Mouse (Mus musculus): ENCODE results near the gene Bag6. TPM values are rescaled to one million over a fixed set of nuclear protein-coding genes. Genes with fewer than 3 reads are reported as not detected.

Bag6 gene
- polyA plus RNA-seq, 1 experiment from 2014 or later = 56.1 TPM

GRCm38 (mm10) chr17:35172445-35173234 is 37.7 kb downstream of the Bag6 start:
- H3K4me2 ChIP-seq = no peak overlapping the region
- H3K4me3 ChIP-seq = no peak overlapping the region
- no peaks in the 10 kb centered on the region for H3K9me3 ChIP-seq (replicated peaks)
- no peak overlapping the region for H3K9ac ChIP-seq
- no peak overlapping the region for H3K27ac ChIP-seq (ENCODE audit: poor library complexity, severe bottlenecking)
- no peaks in the 10 kb centered on the region for H3K36me3 ChIP-seq
- H3K4me1 ChIP-seq (replicated peaks) = 0 out of 2 replicates have a peak, but pooled peaks cover 9% of the 10 kb centered on the region
- H3K27me3 ChIP-seq (replicated peaks) = 0 out of 2 replicates have a peak, but pooled peaks cover 4% of the 10 kb centered on the region
- no peak for ATAC-seq (ENCODE audit: insufficient number of reproducible peaks, low FRiP score)
- 57% methylated on average over 11 of the region's 11 CpGs for WGBS

DNA sequence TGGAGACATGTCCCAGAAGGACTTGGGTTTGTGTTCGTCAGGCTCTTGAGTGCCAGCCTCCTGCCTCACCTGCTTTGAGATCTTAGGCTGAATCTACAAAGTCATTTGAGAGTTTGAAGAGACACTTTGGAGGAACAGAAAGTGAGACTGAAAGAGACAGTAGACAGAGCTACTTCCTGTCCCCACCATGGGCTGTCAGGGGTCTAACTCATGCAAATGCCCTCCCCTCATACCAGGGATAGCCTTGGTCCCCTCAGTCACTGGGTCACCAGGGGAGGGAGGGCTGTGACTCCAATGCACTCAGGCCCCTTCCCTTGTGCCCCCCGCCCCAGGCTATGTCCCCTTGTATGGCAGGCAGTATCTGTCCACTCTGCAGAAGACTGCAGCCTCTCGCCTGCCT is 38.4 kb downstream of the Bag6 start:
- 0 out of 2 replicates have a peak, but pooled peaks cover 4% of the 10 kb centered on the region for H3K27me3 ChIP-seq (replicated peaks)
- no peak overlapping the region for H3K4me2 ChIP-seq
- no peak overlapping the region for H3K27ac ChIP-seq (ENCODE audit: poor library complexity, severe bottlenecking)
- H3K9me3 ChIP-seq (replicated peaks) = no peaks in the 10 kb centered on the region
- H3K4me3 ChIP-seq = no peak overlapping the region
- H3K9ac ChIP-seq = 0 out of 2 replicates have a peak overlapping the region, but pooled peaks have one; percentile 21
- no peaks in the 10 kb centered on the region for H3K36me3 ChIP-seq
- 0 out of 2 replicates have a peak, but pooled peaks cover 9% of the 10 kb centered on the region for H3K4me1 ChIP-seq (replicated peaks)
- 60% methylated on average over 3 of the region's 3 CpGs for WGBS
- no peak for ATAC-seq (ENCODE audit: insufficient number of reproducible peaks, low FRiP score)

GRCm38 (mm10) chr17:35174201-35174977 is 39.4 kb downstream of the Bag6 start:
- Histone ChIP-seq H3K9ac (no peak overlapping the region), H3K4me1 (replicated peaks) (0 out of 2 replicates have a peak, but pooled peaks cover 9% of the 10 kb centered on the region), H3K27ac (ENCODE audit: poor library complexity, severe bottlenecking) (no peak overlapping the region), H3K9me3 (replicated peaks) (no peaks in the 10 kb centered on the region), H3K27me3 (replicated peaks) (0 out of 2 replicates have a peak, but pooled peaks cover 4% of the 10 kb centered on the region), H3K4me2 (no peak overlapping the region), H3K36me3 (no peaks in the 10 kb centered on the region), H3K4me3 (no peak overlapping the region)
- ATAC-seq (ENCODE audit: insufficient number of reproducible peaks, low FRiP score) = no peak
- WGBS = 68% methylated on average over 8 of the region's 8 CpGs

DNA sequence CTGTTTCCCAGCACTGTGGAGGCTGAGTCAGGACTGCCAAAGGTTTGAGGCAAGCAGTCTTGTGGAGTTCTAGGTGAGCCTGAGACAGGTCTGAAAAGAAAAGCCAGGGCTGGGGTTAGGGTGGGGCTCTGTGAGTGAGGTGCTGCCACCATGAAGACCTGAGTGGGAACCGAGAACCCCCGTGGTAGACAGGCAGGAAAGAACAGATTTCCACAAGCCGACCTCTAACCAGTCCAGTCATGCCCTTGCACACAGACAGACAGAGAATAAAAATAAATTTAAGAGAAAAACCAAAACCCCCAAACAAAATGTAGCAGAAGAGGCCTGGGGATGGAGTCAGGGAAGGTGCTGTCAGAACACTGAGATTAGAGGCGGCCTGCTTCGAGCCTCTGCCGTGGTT is 40.4 kb downstream of the Bag6 start:
- Histone ChIP-seq H3K4me2 (no peak overlapping the region), H3K9ac (no peak overlapping the region), H3K27ac (ENCODE audit: poor library complexity, severe bottlenecking) (no peak overlapping the region), H3K9me3 (replicated peaks) (no peaks in the 10 kb centered on the region), H3K4me3 (no peak overlapping the region), H3K36me3 (no peaks in the 10 kb centered on the region), H3K4me1 (replicated peaks) (0 out of 2 replicates have a peak, but pooled peaks cover 6% of the 10 kb centered on the region), H3K27me3 (replicated peaks) (0 out of 2 replicates have a peak, but pooled peaks cover 4% of the 10 kb centered on the region)
- no peak for ATAC-seq (ENCODE audit: insufficient number of reproducible peaks, low FRiP score)
- WGBS = 73% methylated on average over 6 of the region's 6 CpGs

- no peak within 1 kb of the TSS for H3K4me2 ChIP-seq
- no peaks in the 10 kb centered on the region for H3K9me3 ChIP-seq (replicated peaks)
- no peak within 1 kb of the TSS for H3K4me3 ChIP-seq
- H3K4me1 ChIP-seq (replicated peaks) = 0 out of 2 replicates have a peak, but pooled peaks cover 4% of the 10 kb centered on the region
- WGBS = 71% methylated on average over 2 of the region's 2 CpGs
- H3K27ac ChIP-seq (ENCODE audit: poor library complexity, severe bottlenecking) = no peak within 1 kb of the TSS
- H3K27me3 ChIP-seq (replicated peaks) = 0 out of 2 replicates have a peak, but pooled peaks cover 4% of the 10 kb centered on the region
- no peak within 1 kb of the TSS for H3K9ac ChIP-seq
- ATAC-seq (ENCODE audit: insufficient number of reproducible peaks, low FRiP score) = no peak
- no peaks in the 10 kb centered on the region for H3K36me3 ChIP-seq
These were observed 41.0 kb downstream of the Bag6 start, which contains the start of gene Aif1 for GRCm38 (mm10) chr17:35175968-35176367. Gene Aif1, minus strand, starts transcription at chr17:35176068.

- no peaks in the 10 kb centered on the region for H3K4me1 ChIP-seq (replicated peaks)
- no peaks in the 10 kb centered on the region for H3K27me3 ChIP-seq (replicated peaks)
- 12% methylated on average over 5 of the region's 5 CpGs for WGBS
- no peak overlapping the region for H3K9ac ChIP-seq
- H3K4me2 ChIP-seq = no peak overlapping the region
- no peak overlapping the region for H3K27ac ChIP-seq (ENCODE audit: poor library complexity, severe bottlenecking)
- H3K4me3 ChIP-seq = no peak overlapping the region
- no peaks in the 10 kb centered on the region for H3K9me3 ChIP-seq (replicated peaks)
- no peaks in the 10 kb centered on the region for H3K36me3 ChIP-seq
- ATAC-seq (ENCODE audit: insufficient number of reproducible peaks, low FRiP score) = peak; percentile 77
These were observed 43.5 kb downstream of the Bag6 start for GRCm38 (mm10) chr17:35178528-35178927.

DNA sequence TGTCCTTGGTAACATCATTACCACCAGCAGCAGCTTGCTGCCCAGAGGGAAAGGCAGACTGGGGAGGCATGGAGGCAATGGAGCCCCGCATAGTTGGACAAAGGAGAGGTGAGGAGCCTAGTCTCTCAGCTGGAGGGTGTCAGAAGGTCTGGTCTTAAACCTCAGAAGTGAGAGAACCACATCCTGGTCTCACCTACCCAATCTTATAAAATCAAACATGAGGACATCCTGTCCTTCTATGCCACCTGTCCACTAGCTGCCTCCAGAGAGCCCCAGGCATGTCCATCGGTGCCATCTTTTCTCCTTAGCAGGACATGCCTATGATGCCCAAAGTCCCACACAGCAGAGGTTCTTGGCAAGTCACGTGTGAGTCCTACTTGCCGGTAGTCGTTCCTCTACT is 45.1 kb downstream of the Bag6 start:
- Histone ChIP-seq H3K27me3 (replicated peaks) (no peaks in the 10 kb centered on the region), H3K9ac (no peak overlapping the region), H3K4me2 (no peak overlapping the region), H3K4me1 (replicated peaks) (no peaks in the 10 kb centered on the region), H3K27ac (ENCODE audit: poor library complexity, severe bottlenecking) (no peak overlapping the region), H3K4me3 (no peak overlapping the region), H3K9me3 (replicated peaks) (no peaks in the 10 kb centered on the region), H3K36me3 (no peaks in the 10 kb centered on the region)
- WGBS = 74% methylated on average over 5 of the region's 5 CpGs
- ATAC-seq (ENCODE audit: insufficient number of reproducible peaks, low FRiP score) = no peak

DNA sequence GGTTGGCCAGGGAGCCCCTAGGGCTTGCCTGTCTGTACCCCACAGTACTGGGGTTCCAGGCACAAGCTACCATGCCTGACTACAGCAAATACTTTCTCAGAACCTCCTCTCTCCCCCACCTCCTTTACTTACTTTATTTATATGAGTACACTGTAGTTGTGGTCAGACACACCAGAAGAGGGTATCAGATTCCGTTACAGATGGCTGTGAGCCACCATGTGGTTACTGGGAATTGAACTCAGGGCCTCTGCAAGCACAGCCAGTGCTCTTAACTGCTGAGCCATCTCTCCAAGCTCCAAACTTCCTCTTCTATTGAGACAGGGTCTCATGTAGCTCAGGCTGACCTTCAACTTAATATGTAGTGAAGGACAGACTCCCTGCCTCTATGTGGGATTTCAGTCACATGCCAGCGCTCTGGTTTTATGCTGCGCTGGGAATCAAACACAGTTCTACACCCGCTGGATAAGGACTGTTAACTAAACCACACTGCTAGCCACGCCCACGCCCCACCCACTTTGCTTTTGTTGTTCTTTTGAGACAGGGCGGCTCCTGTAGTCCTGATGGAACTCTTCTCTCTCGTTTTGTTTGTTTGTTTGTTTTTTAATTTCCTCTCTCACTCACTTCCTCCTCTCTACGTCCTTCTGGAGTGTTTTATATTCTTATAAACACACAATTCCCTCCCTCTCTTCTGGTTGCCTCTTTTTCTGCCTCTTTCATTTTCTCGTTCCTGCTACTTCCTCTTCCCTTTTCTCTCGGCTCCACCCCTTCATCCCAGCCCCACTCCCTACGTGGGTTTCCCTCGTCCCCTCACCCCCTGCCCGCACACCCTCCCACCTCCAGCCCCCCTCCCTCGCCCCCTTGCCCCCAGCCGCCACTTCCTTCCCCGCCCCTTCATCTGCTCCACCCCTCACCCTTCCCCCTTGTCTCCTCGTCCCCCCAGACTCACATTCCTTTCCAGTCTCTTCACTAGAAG is 50.9 kb downstream of the Bag6 start:
- 3% methylated on average over 18 of the region's 18 CpGs for WGBS

DNA sequence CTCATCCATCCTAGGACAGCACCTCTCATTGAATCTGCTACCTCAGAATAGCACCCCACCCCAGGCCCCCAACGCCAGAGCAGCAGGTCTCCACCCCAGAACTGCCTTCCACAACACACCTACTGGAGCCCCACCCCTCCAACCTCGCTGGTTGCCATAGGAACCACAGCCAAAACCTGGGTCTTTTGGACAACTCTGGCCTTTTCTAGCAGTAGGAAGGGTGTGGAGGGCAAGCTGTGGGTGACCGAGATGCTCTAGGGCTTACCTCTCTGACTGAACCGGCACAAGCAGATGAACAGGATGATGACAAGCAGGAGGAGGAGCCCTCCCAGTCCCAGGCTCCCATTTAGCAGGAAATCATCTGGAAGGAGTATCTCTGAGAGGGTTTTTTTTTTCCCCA is 51.7 kb downstream of the Bag6 start:
- H3K4me1 ChIP-seq (replicated peaks) = peaks cover 12% of the 10 kb centered on the region
- no peaks in the 10 kb centered on the region for H3K27me3 ChIP-seq (replicated peaks)
- peak overlapping the region; percentile 55 for H3K4me3 ChIP-seq
- no peaks in the 10 kb centered on the region for H3K36me3 ChIP-seq
- H3K9me3 ChIP-seq (replicated peaks) = no peaks in the 10 kb centered on the region
- peak overlapping the region; percentile 64; the same call in 1 of the 2 replicates for H3K9ac ChIP-seq
- 3% methylated on average over 4 of the region's 4 CpGs for WGBS
- peak overlapping the region; percentile 62 for H3K27ac ChIP-seq (ENCODE audit: poor library complexity, severe bottlenecking)
- peak overlapping the region; percentile 73 for H3K4me2 ChIP-seq
- peak; percentile 54 for ATAC-seq (ENCODE audit: insufficient number of reproducible peaks, low FRiP score)

More for the DNA sequence above, 50.9 kb downstream of the Bag6 start:
- H3K36me3 ChIP-seq = no peaks in the 10 kb centered on the region
- H3K9me3 ChIP-seq (replicated peaks) = no peaks in the 10 kb centered on the region
- peak; percentile 79 for ATAC-seq (ENCODE audit: insufficient number of reproducible peaks, low FRiP score)
- peak overlapping the region; percentile 62 for H3K27ac ChIP-seq (ENCODE audit: poor library complexity, severe bottlenecking)
- H3K4me2 ChIP-seq = peak overlapping the region; percentile 73
- H3K4me1 ChIP-seq (replicated peaks) = peaks cover 12% of the 10 kb centered on the region
- no peaks in the 10 kb centered on the region for H3K27me3 ChIP-seq (replicated peaks)
- H3K9ac ChIP-seq = peak overlapping the region; percentile 64
- H3K4me3 ChIP-seq = peak overlapping the region; percentile 55

- H3K4me2 ChIP-seq = no peak overlapping the region
- no peaks in the 10 kb centered on the region for H3K9me3 ChIP-seq (replicated peaks)
- WGBS = 69% methylated on average over 4 of the region's 4 CpGs
- no peaks in the 10 kb centered on the region for H3K36me3 ChIP-seq
- no peak for ATAC-seq (ENCODE audit: insufficient number of reproducible peaks, low FRiP score)
- H3K27me3 ChIP-seq (replicated peaks) = no peaks in the 10 kb centered on the region
- no peak overlapping the region for H3K4me3 ChIP-seq
- H3K27ac ChIP-seq (ENCODE audit: poor library complexity, severe bottlenecking) = no peak overlapping the region
- no peak overlapping the region for H3K9ac ChIP-seq
- H3K4me1 ChIP-seq (replicated peaks) = peaks cover 12% of the 10 kb centered on the region
These were observed 52.4 kb downstream of the Bag6 start for GRCm38 (mm10) chr17:35187345-35187744.

All from heart, embryonic 12.5 days (tissue).